Mouse (Mus musculus): ENCODE measurements around the gene Scn8a. TPM values are rescaled to one million over a fixed set of nuclear protein-coding genes. Genes with fewer than 3 reads are reported as not detected.

The Scn8a gene
- polyA plus RNA-seq, 1 experiment from 2014 or later, result 9.1 TPM

DNA sequence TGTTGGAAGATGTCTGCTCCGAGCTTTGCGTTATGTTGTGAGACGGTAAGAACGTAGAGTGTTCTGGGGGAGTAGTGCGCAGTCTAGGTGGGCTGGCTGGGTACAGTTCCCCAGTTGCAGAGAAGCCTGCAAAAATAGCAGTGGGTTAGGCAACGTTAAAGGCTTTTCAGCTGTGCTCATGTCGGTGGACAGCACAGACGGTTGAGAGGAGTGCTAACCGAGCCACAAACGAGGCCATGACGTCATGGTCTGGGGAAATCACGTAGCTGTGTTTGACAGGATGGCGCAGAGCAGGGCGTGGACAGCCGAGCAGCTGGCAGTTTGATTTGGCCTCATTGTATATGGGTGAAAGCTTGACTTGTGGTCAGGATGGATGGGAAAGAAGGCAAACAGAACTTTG lies 9.4 kb downstream of the Scn8a start:
- WGBS, result 64% methylated on average over 15 of the region's 15 CpGs
- H3K27ac ChIP-seq, result 0 out of 2 replicates have a peak overlapping the region, but pooled peaks have one; percentile 7
- H3K36me3 ChIP-seq, result no peaks in the 10 kb centered on the region
- no peak overlapping the region for H3K4me2 ChIP-seq
- H3K27me3 ChIP-seq, result peaks cover 3% of the 10 kb centered on the region; the same call in 1 of the 2 replicates
- H3K9ac ChIP-seq (replicated peaks), result no peak overlapping the region
- H3K9me3 ChIP-seq, result no peaks in the 10 kb centered on the region
- H3K4me1 ChIP-seq (replicated peaks), result peaks cover 6% of the 10 kb centered on the region
- no peak overlapping the region for H3K4me3 ChIP-seq (replicated peaks)
- ATAC-seq (ENCODE audit: insufficient number of reproducible peaks, insufficient read depth, low FRiP score, low TSS enrichment, low read depth), result no peak

- Histone ChIP-seq H3K9ac (replicated peaks) (no peak overlapping the region), H3K27me3 (no peaks in the 10 kb centered on the region), H3K4me3 (replicated peaks) (no peak overlapping the region), H3K9me3 (peaks cover 3% of the 10 kb centered on the region; the same call in 1 of the 2 replicates), H3K4me1 (replicated peaks) (peaks cover 6% of the 10 kb centered on the region), H3K4me2 (no peak overlapping the region), H3K27ac (no peak overlapping the region), H3K36me3 (no peaks in the 10 kb centered on the region)
- WGBS, result 80% methylated on average over 5 of the region's 5 CpGs
- no peak for ATAC-seq (ENCODE audit: insufficient number of reproducible peaks, insufficient read depth, low FRiP score, low TSS enrichment, low read depth)
These were observed 11.7 kb downstream of the Scn8a start for GRCm38 (mm10) chr15:100881385-100881784.

- Histone ChIP-seq H3K9ac (replicated peaks) (no peak overlapping the region), H3K4me2 (no peak overlapping the region), H3K36me3 (no peaks in the 10 kb centered on the region), H3K4me1 (replicated peaks) (no peaks in the 10 kb centered on the region), H3K4me3 (replicated peaks) (no peak overlapping the region), H3K27ac (no peak overlapping the region), H3K9me3 (peaks cover 7% of the 10 kb centered on the region; the same call in 1 of the 2 replicates), H3K27me3 (no peaks in the 10 kb centered on the region)
- 91% methylated on average over 6 of the region's 6 CpGs for WGBS
- no peak for ATAC-seq (ENCODE audit: insufficient number of reproducible peaks, insufficient read depth, low FRiP score, low TSS enrichment, low read depth)
These were observed 14.8 kb downstream of the Scn8a start for GRCm38 (mm10) chr15:100884481-100884880.

DNA sequence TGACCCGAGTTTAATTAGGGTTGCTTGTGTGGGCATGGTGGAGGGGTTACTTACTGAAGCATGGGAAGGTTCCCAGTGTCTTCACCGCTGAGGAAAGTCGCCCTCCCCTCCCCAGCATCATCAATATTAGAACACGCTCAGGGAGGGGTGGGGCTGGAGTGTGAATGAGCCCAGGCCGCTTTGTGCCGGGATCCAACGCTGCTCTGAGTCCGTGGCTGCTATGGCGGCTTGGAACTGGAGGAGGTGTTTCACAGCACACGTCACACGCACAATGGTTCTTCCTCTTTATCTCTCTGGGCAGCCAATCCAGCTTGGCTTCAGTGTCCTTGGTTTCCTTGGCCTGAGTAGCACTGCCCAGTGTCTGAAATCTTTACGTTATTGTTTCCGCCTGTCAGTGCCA lies 22.3 kb downstream of the Scn8a start:
- WGBS, result 78% methylated on average over 13 of the region's 13 CpGs
- peaks cover 14% of the 10 kb centered on the region; the same call in 1 of the 2 replicates for H3K9me3 ChIP-seq
- no peak for ATAC-seq (ENCODE audit: insufficient number of reproducible peaks, insufficient read depth, low FRiP score, low TSS enrichment, low read depth)
- no peaks in the 10 kb centered on the region for H3K4me1 ChIP-seq (replicated peaks)
- no peaks in the 10 kb centered on the region for H3K36me3 ChIP-seq
- no peaks in the 10 kb centered on the region for H3K27me3 ChIP-seq
- no peak overlapping the region for H3K4me2 ChIP-seq
- H3K27ac ChIP-seq, result no peak overlapping the region
- H3K4me3 ChIP-seq (replicated peaks), result no peak overlapping the region
- no peak overlapping the region for H3K9ac ChIP-seq (replicated peaks)

DNA sequence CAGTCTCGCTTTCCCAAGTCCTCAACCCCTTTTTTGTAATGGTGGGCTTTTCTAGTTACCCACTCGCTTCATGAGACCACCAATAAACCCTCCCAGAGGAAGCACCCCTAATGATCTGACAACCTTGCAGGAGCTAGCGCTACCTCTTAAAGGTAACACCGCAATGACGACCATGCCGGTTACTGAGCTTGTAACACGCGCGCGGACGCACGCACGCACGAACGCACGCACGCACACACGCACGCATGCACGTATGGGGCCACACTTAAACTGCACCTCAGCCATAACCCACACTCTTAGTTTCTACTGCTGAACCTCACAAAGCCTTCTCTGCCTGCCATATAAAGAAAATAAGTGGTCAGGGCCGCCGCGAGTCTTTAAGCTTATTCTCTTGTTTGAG lies 26.8 kb downstream of the Scn8a start:
- no peaks in the 10 kb centered on the region for H3K4me1 ChIP-seq (replicated peaks)
- no peak overlapping the region for H3K4me3 ChIP-seq (replicated peaks)
- no peak for ATAC-seq (ENCODE audit: insufficient number of reproducible peaks, insufficient read depth, low FRiP score, low TSS enrichment, low read depth)
- H3K36me3 ChIP-seq, result no peaks in the 10 kb centered on the region
- H3K27ac ChIP-seq, result no peak overlapping the region
- H3K9ac ChIP-seq (replicated peaks), result no peak overlapping the region
- H3K9me3 ChIP-seq, result peaks cover 14% of the 10 kb centered on the region; the same call in 1 of the 2 replicates
- WGBS, result 97% methylated on average over 23 of the region's 23 CpGs
- no peaks in the 10 kb centered on the region for H3K27me3 ChIP-seq
- H3K4me2 ChIP-seq, result no peak overlapping the region

DNA sequence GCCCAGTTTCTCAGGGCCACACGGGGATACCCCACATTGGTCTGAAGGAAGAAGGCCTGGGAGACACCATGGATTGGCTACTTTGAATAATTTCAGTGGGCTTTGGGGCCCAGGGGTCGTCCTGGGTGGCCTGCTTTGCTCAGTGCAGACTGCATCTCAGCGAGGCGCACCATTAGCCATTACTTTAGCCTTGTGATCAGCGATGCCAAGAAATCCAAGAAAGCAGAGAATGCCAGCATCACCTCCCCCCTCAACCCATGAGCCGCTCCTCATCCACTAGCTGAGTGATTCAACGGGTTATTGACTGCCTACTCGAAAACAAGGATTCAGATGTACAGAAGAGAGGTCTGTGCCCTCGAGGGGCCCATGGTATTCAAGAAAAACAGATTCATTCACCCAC lies 34.2 kb downstream of the Scn8a start:
- H3K27ac ChIP-seq, result no peak overlapping the region
- no peak overlapping the region for H3K4me3 ChIP-seq (replicated peaks)
- 85% methylated on average over 9 of the region's 9 CpGs for WGBS

GRCm38 (mm10) chr15:100905006-100905405 lies 35.3 kb downstream of the Scn8a start:
- H3K9me3 ChIP-seq, result no peaks in the 10 kb centered on the region
- H3K36me3 ChIP-seq, result no peaks in the 10 kb centered on the region
- no peak for ATAC-seq (ENCODE audit: insufficient number of reproducible peaks, insufficient read depth, low FRiP score, low TSS enrichment, low read depth)
- no peak overlapping the region for H3K4me3 ChIP-seq (replicated peaks)
- no peak overlapping the region for H3K27ac ChIP-seq
- no peak overlapping the region for H3K9ac ChIP-seq (replicated peaks)
- 26% methylated on average over 2 of the region's 2 CpGs for WGBS
- H3K27me3 ChIP-seq, result no peaks in the 10 kb centered on the region
- H3K4me1 ChIP-seq (replicated peaks), result no peaks in the 10 kb centered on the region
- no peak overlapping the region for H3K4me2 ChIP-seq

More for the DNA sequence above, 34.2 kb downstream of the Scn8a start:
- H3K9me3 ChIP-seq, result no peaks in the 10 kb centered on the region
- no peaks in the 10 kb centered on the region for H3K4me1 ChIP-seq (replicated peaks)
- H3K27me3 ChIP-seq, result no peaks in the 10 kb centered on the region
- ATAC-seq (ENCODE audit: insufficient number of reproducible peaks, insufficient read depth, low FRiP score, low TSS enrichment, low read depth), result no peak
- no peaks in the 10 kb centered on the region for H3K36me3 ChIP-seq
- H3K4me2 ChIP-seq, result no peak overlapping the region
- no peak overlapping the region for H3K9ac ChIP-seq (replicated peaks)

GRCm38 (mm10) chr15:100905751-100906150 lies 36.1 kb downstream of the Scn8a start:
- Histone ChIP-seq H3K27ac (no peak overlapping the region), H3K36me3 (no peaks in the 10 kb centered on the region), H3K4me2 (no peak overlapping the region), H3K9ac (replicated peaks) (no peak overlapping the region), H3K9me3 (no peaks in the 10 kb centered on the region), H3K27me3 (no peaks in the 10 kb centered on the region), H3K4me3 (replicated peaks) (no peak overlapping the region), H3K4me1 (replicated peaks) (no peaks in the 10 kb centered on the region)
- no peak for ATAC-seq (ENCODE audit: insufficient number of reproducible peaks, insufficient read depth, low FRiP score, low TSS enrichment, low read depth)
- WGBS, result 85% methylated on average over 8 of the region's 8 CpGs

DNA sequence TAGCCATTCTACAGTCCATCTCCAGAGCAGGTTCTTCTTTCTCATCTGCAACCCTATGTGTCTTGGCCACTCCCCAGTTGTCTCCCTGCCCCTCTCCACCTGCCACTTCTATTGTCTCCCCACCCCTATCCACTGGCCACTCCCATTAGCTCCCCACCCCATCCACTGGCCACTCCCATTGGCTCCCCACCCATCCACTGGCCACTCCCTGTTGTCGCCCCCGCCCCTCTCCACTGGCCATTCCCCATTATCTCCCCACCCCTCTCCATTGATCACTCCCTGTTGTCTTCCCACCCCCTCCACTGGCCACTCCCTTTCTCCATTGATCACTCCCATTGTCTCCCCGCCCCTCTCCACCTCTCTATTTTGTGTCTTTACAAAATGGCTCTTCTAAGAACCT lies 39.2 kb downstream of the Scn8a start:
- H3K36me3 ChIP-seq, result no peaks in the 10 kb centered on the region
- H3K4me3 ChIP-seq (replicated peaks), result no peak overlapping the region
- H3K27ac ChIP-seq, result no peak overlapping the region
- H3K4me2 ChIP-seq, result no peak overlapping the region
- 0 out of 2 replicates have a peak, but pooled peaks cover 4% of the 10 kb centered on the region for H3K4me1 ChIP-seq (replicated peaks)
- ATAC-seq (ENCODE audit: insufficient number of reproducible peaks, insufficient read depth, low FRiP score, low TSS enrichment, low read depth), result no peak
- no peak overlapping the region for H3K9ac ChIP-seq (replicated peaks)
- WGBS, result 60% methylated on average over 3 of the region's 3 CpGs
- H3K27me3 ChIP-seq, result no peaks in the 10 kb centered on the region
- no peaks in the 10 kb centered on the region for H3K9me3 ChIP-seq

DNA sequence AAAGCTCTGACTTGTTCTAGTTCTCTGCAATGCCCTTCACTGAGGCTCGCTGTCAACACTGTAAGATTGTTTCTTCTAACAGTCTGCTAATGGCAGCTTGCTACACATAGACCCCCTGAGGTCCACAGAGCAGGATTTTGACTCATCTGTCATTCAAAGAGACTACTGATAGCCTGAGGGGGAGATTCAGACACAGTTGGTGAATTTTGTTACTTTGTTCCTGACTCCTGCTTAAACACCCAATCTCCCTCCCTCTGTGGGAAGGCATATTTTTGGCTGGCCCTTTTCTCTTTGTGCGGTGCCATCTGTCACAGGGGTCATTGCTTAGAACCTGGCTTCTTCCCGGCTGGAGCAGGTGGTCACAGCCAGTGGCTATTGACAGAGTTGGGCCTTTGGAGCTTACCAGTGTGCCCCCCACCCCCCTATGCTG lies 40.1 kb downstream of the Scn8a start:
- H3K4me3 ChIP-seq (replicated peaks), result no peak overlapping the region
- H3K27ac ChIP-seq, result no peak overlapping the region
- WGBS, result 52% methylated on average over 3 of the region's 3 CpGs
- H3K9me3 ChIP-seq, result no peaks in the 10 kb centered on the region
- peaks cover 6% of the 10 kb centered on the region; the same call in 1 of the 2 replicates for H3K4me1 ChIP-seq (replicated peaks)
- no peaks in the 10 kb centered on the region for H3K27me3 ChIP-seq
- no peak overlapping the region for H3K4me2 ChIP-seq
- no peak overlapping the region for H3K9ac ChIP-seq (replicated peaks)
- H3K36me3 ChIP-seq, result no peaks in the 10 kb centered on the region
- ATAC-seq (ENCODE audit: insufficient number of reproducible peaks, insufficient read depth, low FRiP score, low TSS enrichment, low read depth), result no peak

- H3K9me3 ChIP-seq, result no peaks in the 10 kb centered on the region
- no peak for ATAC-seq (ENCODE audit: insufficient number of reproducible peaks, insufficient read depth, low FRiP score, low TSS enrichment, low read depth)
- WGBS, result 73% methylated on average over 10 of the region's 10 CpGs
- no peak overlapping the region for H3K4me3 ChIP-seq (replicated peaks)
- no peak overlapping the region for H3K9ac ChIP-seq (replicated peaks)
- peaks cover 11% of the 10 kb centered on the region; the same call in 1 of the 2 replicates for H3K4me1 ChIP-seq (replicated peaks)
- H3K4me2 ChIP-seq, result no peak overlapping the region
- no peaks in the 10 kb centered on the region for H3K27me3 ChIP-seq
- H3K27ac ChIP-seq, result no peak overlapping the region
- no peaks in the 10 kb centered on the region for H3K36me3 ChIP-seq
These were observed 40.8 kb downstream of the Scn8a start for GRCm38 (mm10) chr15:100910381-100910841.

DNA sequence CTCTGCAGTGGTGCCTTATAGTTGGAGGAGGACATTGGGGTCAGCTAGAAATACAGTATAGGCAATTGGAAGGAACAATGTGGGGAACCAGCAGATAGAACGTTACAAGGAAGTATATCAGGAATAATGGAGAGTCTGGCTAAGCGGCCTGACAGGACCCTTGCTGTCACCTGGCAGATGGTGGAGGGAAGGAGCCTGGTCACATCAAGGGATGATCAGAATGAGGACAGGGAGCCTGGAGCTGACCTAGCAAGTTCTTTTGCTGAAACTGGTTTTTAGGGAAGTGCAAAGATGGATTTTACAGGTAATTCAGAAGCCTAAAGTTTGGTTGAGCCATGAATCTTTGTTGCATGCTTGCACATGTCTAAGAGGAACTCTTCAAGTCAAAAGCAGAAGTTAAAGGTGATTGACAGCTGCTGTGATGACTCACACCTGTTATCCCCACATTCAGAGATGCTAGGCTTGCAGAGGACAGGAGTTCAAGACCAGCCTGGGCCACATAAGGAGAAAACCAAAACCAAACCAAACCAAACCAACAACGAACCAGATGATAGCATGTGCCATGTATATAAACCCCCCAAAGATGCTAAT lies 43.1 kb downstream of the Scn8a start:
- H3K4me2 ChIP-seq, result no peak overlapping the region
- no peak overlapping the region for H3K4me3 ChIP-seq (replicated peaks)
- peaks cover 3% of the 10 kb centered on the region for H3K27me3 ChIP-seq
- no peak overlapping the region for H3K27ac ChIP-seq
- H3K9me3 ChIP-seq, result peaks cover 9% of the 10 kb centered on the region; the same call in 1 of the 2 replicates
- 81% methylated on average over 3 of the region's 3 CpGs for WGBS
- H3K4me1 ChIP-seq (replicated peaks), result peaks cover 11% of the 10 kb centered on the region; the same call in 1 of the 2 replicates
- ATAC-seq (ENCODE audit: insufficient number of reproducible peaks, insufficient read depth, low FRiP score, low TSS enrichment, low read depth), result no peak
- H3K9ac ChIP-seq (replicated peaks), result no peak overlapping the region
- H3K36me3 ChIP-seq, result no peaks in the 10 kb centered on the region

Measured in limb, embryonic 12.5 days (tissue).